Mouse (Mus musculus) MN1 (cell line): ENCODE results near the gene Ube3b.

ENCODE experiments used
- DNase-seq: peaks from one replicate; pipeline ENCODE4 v3.0.0-alpha.2; 2016; ENCODE audit warnings: low spot score

Gene Ube3b

GRCm38 (mm10) chr5:114374409-114375213 is 5.8 kb upstream of the Ube3b start:
- no peak for DNase-seq

- no peak for DNase-seq
Measured at GRCm38 (mm10) chr5:114378177-114378920, 2.1 kb upstream of the Ube3b start.

- no peak for DNase-seq
Measured at GRCm38 (mm10) chr5:114378936-114379335, 1.5 kb upstream of the Ube3b start.

DNA sequence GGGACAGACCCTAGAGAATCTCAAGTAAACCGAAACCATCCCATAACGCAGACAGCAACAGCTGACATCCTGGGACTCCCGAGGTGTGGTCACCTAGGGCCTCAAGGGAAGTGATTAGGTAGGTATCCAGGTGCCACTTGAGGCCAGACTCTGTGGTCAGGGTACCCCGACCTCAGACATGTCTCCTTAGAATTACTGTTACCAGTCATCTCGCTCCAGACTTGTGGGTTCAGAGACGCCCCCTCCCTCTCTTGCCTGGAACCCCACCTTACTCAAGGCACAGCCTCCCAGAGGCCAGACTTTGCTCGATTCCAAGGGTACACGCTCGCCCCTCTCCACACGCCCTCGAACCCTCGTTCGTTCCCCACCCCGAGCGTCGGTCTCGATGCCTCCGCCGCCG is 644 bp upstream of the Ube3b start:
- no peak for DNase-seq

GRCm38 (mm10) chr5:114381013-114381351 is 575 bp downstream of the Ube3b start:
- DNase-seq: peak; percentile 22

- no peak for DNase-seq
Measured at GRCm38 (mm10) chr5:114383184-114383904, 2.9 kb downstream of the Ube3b start.

- DNase-seq: no peak
Measured at GRCm38 (mm10) chr5:114384448-114384847, 4.0 kb downstream of the Ube3b start.

GRCm38 (mm10) chr5:114393169-114393568 is 12.8 kb downstream of the Ube3b start:
- no peak for DNase-seq

DNA sequence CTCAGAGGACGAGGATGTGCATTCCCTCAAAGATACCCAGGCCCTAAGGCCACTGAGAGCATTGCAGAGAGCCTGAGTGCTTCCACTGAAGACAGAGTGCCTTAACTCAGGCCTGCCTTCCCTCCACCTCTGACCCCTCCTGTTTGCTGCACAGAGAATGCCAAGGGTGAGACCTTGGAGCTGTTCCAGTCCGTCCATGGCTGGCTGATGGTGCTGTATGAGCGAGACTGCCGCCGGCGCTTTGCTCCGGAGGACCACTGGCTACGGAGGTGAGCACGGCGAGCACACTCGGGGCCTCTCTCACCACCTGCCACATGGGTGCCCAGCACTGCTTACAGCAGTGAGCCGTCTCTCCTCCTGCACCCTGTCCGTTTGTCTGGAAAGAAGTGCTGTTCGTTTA is 26.2 kb downstream of the Ube3b start:
- DNase-seq: no peak

DNA sequence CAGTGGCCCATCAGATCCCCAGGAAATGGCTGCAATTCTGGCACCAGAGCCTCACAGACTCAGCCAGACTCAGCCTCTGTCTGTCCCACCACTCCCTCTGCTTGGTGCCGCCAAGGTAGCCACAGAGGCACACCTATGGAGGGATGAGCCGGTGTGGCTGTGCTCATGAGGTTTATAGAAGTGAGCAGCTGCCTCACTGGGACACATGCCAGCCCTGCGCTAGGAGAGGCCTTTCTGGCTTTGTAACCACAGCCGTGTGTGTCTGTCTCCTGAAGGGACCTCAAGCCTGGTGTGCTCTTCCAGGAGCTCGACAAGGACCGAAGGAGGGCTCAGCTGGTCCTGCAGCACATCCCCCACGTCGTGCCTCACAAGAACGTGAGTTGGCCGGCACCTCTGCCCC is 26.9 kb downstream of the Ube3b start:
- peak; percentile 22 for DNase-seq

- no peak for DNase-seq
Measured at GRCm38 (mm10) chr5:114407810-114408209, 27.4 kb downstream of the Ube3b start.

DNA sequence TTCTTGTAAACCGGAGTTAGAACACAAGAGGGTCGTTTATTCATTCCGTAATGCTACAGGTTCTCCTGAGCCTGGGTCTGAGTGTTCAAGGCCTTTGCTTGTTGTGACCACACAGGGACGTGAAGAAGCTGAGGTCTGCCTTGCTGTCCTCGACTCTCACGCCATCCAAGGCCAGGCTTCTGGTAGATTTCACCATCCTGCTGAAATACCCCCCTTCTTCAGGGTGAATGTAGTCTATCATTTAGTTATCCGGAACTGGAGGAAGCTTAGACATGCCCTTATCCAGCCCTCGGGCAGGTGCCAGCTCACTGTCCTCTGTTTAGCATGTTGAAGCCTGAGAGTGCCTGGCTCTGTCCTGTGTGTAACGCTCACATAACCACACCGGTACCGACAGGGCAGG is 28.4 kb downstream of the Ube3b start:
- DNase-seq: no peak

DNA sequence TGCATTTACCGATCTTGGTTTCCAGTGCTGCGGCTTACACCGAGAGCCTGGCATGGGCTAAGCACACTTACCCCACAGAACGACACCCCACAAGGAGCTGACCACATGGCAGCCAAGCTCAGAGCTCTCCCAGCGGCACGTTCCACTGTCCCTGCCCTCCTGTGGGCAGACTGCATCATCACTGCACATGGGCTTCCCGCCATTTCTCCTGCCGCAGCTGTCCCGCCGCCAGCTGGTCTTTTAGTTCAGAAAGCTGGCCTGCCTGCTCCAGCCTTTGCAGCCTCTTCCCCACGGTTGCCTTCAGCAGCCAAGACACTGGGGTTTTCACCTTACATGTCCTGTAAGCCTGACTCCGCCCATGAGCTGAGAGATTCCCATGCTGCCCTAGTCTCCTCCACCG is 30.0 kb downstream of the Ube3b start:
- no peak for DNase-seq

- peak; percentile 36 for DNase-seq
Measured at GRCm38 (mm10) chr5:114412361-114412998, 32.1 kb downstream of the Ube3b start.

- DNase-seq: peak; percentile 11
Measured at GRCm38 (mm10) chr5:114413067-114413735, 32.8 kb downstream of the Ube3b start.

- DNase-seq: no peak
Measured at GRCm38 (mm10) chr5:114415606-114416005, 35.2 kb downstream of the Ube3b start.

DNA sequence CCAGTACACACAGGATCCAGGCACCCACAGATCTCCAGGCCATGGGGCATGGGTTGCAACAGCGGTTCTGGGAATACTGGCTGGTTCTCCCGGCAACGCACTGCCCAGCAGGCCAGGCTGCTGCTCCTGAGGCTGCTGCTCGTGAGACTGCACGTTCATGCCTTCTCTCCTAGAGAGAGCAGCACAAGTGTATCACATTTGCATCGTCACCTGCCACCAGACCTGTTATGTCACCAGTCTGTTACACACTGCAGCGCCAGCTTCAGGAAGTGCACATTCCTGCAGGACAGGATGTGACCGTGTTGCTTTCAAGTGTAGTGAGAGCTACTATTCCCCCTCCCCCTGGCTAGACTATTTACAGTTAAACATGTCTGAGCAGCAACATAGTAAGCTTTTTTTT is 36.4 kb downstream of the Ube3b start:
- no peak for DNase-seq

DNA sequence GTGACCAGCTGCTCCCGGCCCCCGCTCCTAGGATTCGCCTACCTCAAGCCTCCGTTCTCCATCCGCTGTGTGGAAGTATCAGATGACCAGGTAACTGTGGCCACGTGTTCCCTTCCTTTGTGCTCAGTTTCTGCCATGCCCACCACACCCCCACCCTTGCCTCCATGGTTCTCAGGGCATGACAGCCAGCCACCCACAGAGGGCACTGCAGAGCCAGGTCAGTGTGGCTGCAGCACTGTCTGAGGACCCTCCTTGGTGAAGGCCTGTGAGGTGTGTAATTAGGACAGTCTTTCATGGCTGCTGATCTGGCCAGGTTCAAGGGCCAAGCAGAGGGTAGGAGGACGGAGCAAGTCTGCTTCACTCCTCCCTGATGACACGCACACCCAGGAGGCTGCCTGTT is 38.1 kb downstream of the Ube3b start:
- no peak for DNase-seq

- no peak for DNase-seq
Measured at GRCm38 (mm10) chr5:114421561-114422298, 41.3 kb downstream of the Ube3b start.

DNA sequence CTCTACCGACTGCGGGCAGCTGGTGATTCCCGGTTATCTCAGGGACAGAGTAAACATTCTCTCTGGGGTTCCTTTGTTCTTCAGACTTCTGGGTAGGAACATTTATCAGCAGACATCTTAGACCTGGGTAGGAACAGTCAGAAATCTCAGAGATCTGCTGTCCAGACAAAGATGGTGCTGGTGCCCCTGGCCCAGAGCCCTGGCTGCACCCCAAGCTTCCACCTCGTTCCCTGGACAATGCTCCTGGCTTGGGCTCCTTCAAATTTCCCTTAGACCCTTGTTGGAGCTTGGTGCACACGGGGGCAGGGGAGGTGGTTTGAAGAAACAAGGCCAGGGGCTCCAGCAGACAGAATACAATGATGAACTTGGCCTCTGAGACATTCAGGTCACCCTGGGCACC is 42.2 kb downstream of the Ube3b start:
- DNase-seq: no peak

GRCm38 (mm10) chr5:114423961-114424360 is 43.6 kb downstream of the Ube3b start:
- DNase-seq: no peak
